In genomic region chr9:27106081-27106480, GRCm38 (mm10) we compare ENCODE assay signal across 8 mouse cellular contexts. TPM values are rescaled to one million over a fixed set of nuclear protein-coding genes. Genes with fewer than 3 reads are reported as not detected.
A peak's percentile ranks its signal among the peaks of the same experiment; 100 is the strongest.
DNase-seq lines count a peak whose midpoint lies in the region; ATAC-seq and TF ChIP-seq lines count a peak whose summit lies in the region.
"Had no signal": no experiment of that assay in that cellular context is flagged by ENCODE, and none has a peak within 500 bp of the region (broad histone marks: within the 10 kb centered on the region; RNA-seq: fewer than 3 reads in every experiment).

No protein-coding gene starts in this region.

- no peak overlapping the region for H3K27ac ChIP-seq in liver, embryonic 14.5 days
- no peak overlapping the region for H3K27ac ChIP-seq in liver, embryonic 12.5 days
- no peak overlapping the region for H3K27ac ChIP-seq in cerebellum, adult 2 months (ENCODE audit: insufficient read depth, low read length)

- no peak overlapping the region for H3K4me2 ChIP-seq in liver, embryonic 14.5 days (ENCODE audit: low read depth)
- no peak overlapping the region for H3K4me2 ChIP-seq in liver, embryonic 12.5 days

- no peak overlapping the region for H3K9ac ChIP-seq in liver, embryonic 14.5 days (replicated peaks)
- H3K9ac ChIP-seq in liver, embryonic 12.5 days = no peak overlapping the region

- 0 out of 4 replicates have a peak, but pooled peaks cover 0 to 5% of the 10 kb centered on the region in 2 experiments for H3K4me1 ChIP-seq in liver, embryonic 14.5 days (replicated peaks; ENCODE audit: control insufficient read depth in 2 of 2, insufficient read depth in 2 of 2, low read length in 1 of 2)
- H3K4me1 ChIP-seq in liver, embryonic 12.5 days = peaks cover 16% of the 10 kb centered on the region
- H3K4me1 ChIP-seq in cerebellum, adult 2 months (ENCODE audit: control insufficient read depth, insufficient read depth, low read length) = peaks cover 6% of the 10 kb centered on the region

- H3K27me3 ChIP-seq in liver, embryonic 14.5 days (ENCODE audit: control insufficient read depth, insufficient read depth, low read length) = no peaks in the 10 kb centered on the region
- no peaks in the 10 kb centered on the region for H3K27me3 ChIP-seq in liver, embryonic 12.5 days (replicated peaks)
- H3K27me3 ChIP-seq in cerebellum, adult 2 months (ENCODE audit: control insufficient read depth, insufficient read depth, low read length) = no peaks in the 10 kb centered on the region

- no peak for TF ChIP-seq POLR2A in cerebellum, adult 2 months (IDR thresholded peaks at IDR 0.05; ENCODE audit: borderline replicate concordance, insufficient read depth, low read length)

- no peaks in the 10 kb centered on the region for H3K9me3 ChIP-seq in liver, embryonic 14.5 days (ENCODE audit: control insufficient read depth, low read length)
- H3K9me3 ChIP-seq in liver, embryonic 12.5 days (replicated peaks) = no peaks in the 10 kb centered on the region
- H3K9me3 ChIP-seq: megakaryocyte, embryonic 14.5 days had no signal

- no peaks in the 10 kb centered on the region for H3K36me3 ChIP-seq in liver, embryonic 14.5 days (replicated peaks; ENCODE audit: control insufficient read depth, insufficient read depth, low read depth)
- H3K36me3 ChIP-seq in liver, embryonic 12.5 days = peaks cover 6% of the 10 kb centered on the region

- H3K4me3 ChIP-seq in liver, embryonic 14.5 days (ENCODE audit: insufficient read depth in 1 of 2, low read depth in 2 of 2, low read length in 2 of 2) = no peak overlapping the region
- H3K4me3 ChIP-seq in liver, embryonic 12.5 days = no peak overlapping the region
- H3K4me3 ChIP-seq in cerebellum, adult 2 months (replicated peaks; ENCODE audit: insufficient read depth, low read depth, low read length) = no peak overlapping the region
- H3K4me3 ChIP-seq: megakaryocyte, embryonic 14.5 days had no signal

- intact Hi-C loops in heart, postnatal 14 days (cut with DNase I) = loop anchor here (1.0 to 10.0 kb wide), 2 partner anchors 70 to 179 kb away; no protein-coding TSS in a partner anchor
- intact Hi-C loops in left cerebral cortex, postnatal 4 days (cut with DNase I) = loop anchor here (5.0 kb wide), 1 partner anchor 71 kb away; no protein-coding TSS in a partner anchor

- TF ChIP-seq CTCF in liver, embryonic 14.5 days (IDR thresholded peaks at IDR 0.05; ENCODE audit: low read depth) = peak; percentile 69
- TF ChIP-seq CTCF in cerebellum, adult 2 months (IDR thresholded peaks at IDR 0.05; ENCODE audit: borderline replicate concordance, insufficient read depth, low read depth, low read length) = peak; percentile 77

- WGBS in liver, embryonic 14.5 days (ENCODE audit: insufficient replicate concordance) = 44% methylated on average over 1 of the region's 1 CpGs
- WGBS in liver, embryonic 12.5 days (ENCODE audit: insufficient replicate concordance) = 52% methylated on average over 1 of the region's 1 CpGs
- WGBS in cerebellum, adult 2 months = 50% methylated on average over 1 of the region's 1 CpGs

- DNase-seq in liver, embryonic 14.5 days (ENCODE audit: low read depth in 3 of 3, low spot score in 3 of 3) = no peak
- DNase-seq in Muller cell, postnatal 12 days (ENCODE audit: inconsistent ontology term) = peak; percentile 49
- DNase-seq in cerebellum, adult 2 months = peak; percentile 43 to 49
- DNase-seq in heart, postnatal 14 days = peak; percentile 50 to 67
- peak; percentile 39 for DNase-seq in left cerebral cortex, postnatal 4 days

- no peak for ATAC-seq in liver, embryonic 14.5 days (ENCODE audit: insufficient read depth)
- ATAC-seq in liver, embryonic 12.5 days = no peak
- peak; percentile 55; the same call in 1 of the 2 replicates for ATAC-seq in neutrophil, adult 5-6 weeks (ENCODE audit: extremely low read depth, insufficient number of reproducible peaks, low FRiP score, poor library complexity, severe bottlenecking)

- TF ChIP-seq EP300 in liver, embryonic 14.5 days (IDR thresholded peaks at IDR 0.05; ENCODE audit: low read depth) = no peak

RNA-seq across cellular contexts. Expression of gene Jam3, which starts 49.1 kb away (rescaled TPM):
- 1.4 and 1.7 TPM in 2 replicates for polyA plus RNA-seq in liver, embryonic 14.5 days (2012; rRNA removed)
- polyA plus RNA-seq in liver, embryonic 14.5 days (2014; fragmentation: Nextera tagmentation; extraction: Ambion mirVana) = 2.1 and 2.3 TPM in 2 replicates
- polyA plus RNA-seq in liver, embryonic 12.5 days (2016; fragmentation: Nextera tagmentation; extraction: Ambion mirVana) = 12.0 and 12.6 TPM in 2 replicates
- polyA plus RNA-seq in cerebellum, adult 2 months (2012; rRNA removed) = 44.3 and 50.8 TPM in 2 replicates
- 10 to 100 TPM; 16.8 to 17.3 TPM for total RNA-seq in heart, postnatal 14 days (2021)
- 10 to 100 TPM; 21.6 to 22.4 TPM for total RNA-seq in left cerebral cortex, postnatal 4 days (2021)
- 1.1 and 2.0 TPM in 2 replicates for total RNA-seq in neutrophil, adult 5-6 weeks (2017)

Comparison
In these comparisons a context has a peak if more than half of its experiments do, and no peak if none do; other contexts are left out.
1. DNase-seq: peak in Muller cell, postnatal 12 days (single experiment), cerebellum, adult 2 months (2 of 2), heart, postnatal 14 days (2 of 2) and left cerebral cortex, postnatal 4 days (single experiment); none in liver, embryonic 14.5 days (0 of 3).